Mouse (Mus musculus) adrenal gland, postnatal 14 days (tissue): ENCODE data around the gene Jak3. TPM values are rescaled to one million over a fixed set of nuclear protein-coding genes. Genes with fewer than 3 reads are reported as not detected.
A peak's percentile ranks its signal among the peaks of the same experiment; 100 is the strongest.

Experiments used
- DNase-seq: peaks from one replicate; pipeline ENCODE4 v3.0.0; 2021; ENCODE audit warnings: mixed read lengths
- total RNA-seq: library from RNA; stranded (reverse); gene quantifications from 2 replicates; pipeline ENCODE4 v1.2.3, GENCODE M21; 2021

The Jak3 gene
- total RNA-seq, 1 experiment from 2014 or later, result 17.4 TPM

- peak; percentile 89 for DNase-seq
These were observed 10.6 kb upstream of the Jak3 start for GRCm38 (mm10) chr8:71665331-71666130.

GRCm38 (mm10) chr8:71666855-71667254 is 9.2 kb upstream of the Jak3 start:
- DNase-seq, result no peak

- DNase-seq, result no peak
These were observed 8.8 kb upstream of the Jak3 start for GRCm38 (mm10) chr8:71667256-71667655.

DNA sequence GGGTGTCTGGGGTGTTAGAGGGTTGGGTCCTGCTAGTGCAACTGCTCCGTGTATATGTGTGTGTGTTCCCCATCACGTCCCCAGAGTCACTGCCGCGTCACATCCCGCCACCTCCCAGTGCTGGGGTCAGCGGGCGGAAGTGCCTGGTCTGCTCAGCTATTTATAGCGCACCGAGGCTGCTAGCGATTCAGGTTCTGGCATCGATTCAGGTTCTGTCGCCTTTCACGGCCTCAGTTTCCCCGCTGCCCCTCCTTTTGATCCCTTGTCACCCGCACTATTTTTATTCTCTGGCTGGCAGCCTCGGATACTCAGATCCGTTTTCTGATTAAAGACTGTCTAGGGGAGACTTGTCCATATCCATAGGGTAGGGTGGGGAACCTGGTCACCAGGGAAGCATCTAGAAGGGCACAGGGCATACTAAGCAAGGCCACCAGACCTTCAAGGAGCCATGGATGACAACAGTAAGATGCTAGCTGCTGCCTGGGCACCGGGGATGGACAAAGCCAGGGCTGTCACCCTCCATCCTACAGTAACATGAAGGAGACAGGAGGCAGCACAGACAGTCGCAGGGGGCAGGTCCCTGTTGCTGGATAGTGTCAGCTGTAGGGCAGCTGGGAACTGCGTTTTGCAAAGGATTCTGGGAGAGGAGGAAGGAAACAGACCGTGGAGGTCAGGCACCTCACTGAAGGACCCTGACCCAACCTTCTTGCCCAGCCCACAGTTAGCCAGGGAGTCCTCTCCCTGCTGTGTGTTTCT is 7.7 kb upstream of the Jak3 start:
- DNase-seq, result peak; percentile 70

DNA sequence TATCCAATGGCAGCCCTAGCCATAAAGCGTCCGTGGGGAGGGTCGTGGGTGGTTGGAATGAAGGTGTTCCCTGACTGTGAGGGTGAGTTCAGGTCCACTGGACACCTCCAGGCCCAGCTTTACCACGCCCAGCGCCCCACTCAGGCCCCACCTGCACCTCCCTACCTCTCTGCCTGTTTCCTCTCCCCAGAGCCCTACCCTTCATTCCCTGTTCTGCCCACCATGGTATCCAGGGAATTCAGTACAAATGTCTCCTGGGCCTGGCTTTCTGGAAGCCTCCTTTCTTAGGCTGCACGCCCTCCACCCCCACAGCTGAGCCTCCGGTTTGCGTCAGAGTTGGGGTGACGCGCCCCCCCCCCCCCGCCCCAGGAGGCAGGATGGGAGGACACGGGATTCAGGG is 5.9 kb upstream of the Jak3 start:
- DNase-seq, result no peak

- DNase-seq, result peak; percentile 76
These were observed 5.2 kb upstream of the Jak3 start for GRCm38 (mm10) chr8:71670621-71671548.

GRCm38 (mm10) chr8:71671549-71671965 is 4.5 kb upstream of the Jak3 start, which contains the start of gene Unc13a:
TSS of gene Unc13a (minus strand) at chr8:71671757.
- DNase-seq, result peak; percentile 95

- DNase-seq, result no peak
These were observed 3.8 kb upstream of the Jak3 start for GRCm38 (mm10) chr8:71672168-71672735.

DNA sequence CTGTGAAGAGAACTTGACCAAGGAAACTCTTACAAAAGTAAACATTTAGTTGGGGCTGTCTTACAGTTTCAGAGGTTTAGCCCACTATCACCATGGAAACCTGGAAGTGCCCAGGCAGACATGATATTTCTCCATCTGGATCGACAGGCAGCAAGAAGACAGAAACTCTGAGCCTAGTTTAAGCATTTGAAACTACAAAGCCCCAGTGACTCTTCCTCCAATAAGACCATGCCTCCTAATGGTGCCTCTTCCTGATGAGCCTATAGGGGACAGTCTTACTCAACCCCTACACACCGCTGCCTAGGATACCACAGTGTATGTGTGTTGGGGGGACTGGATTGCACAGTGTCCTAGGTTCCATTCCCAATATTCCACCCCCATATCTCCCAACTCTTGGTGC is 2.0 kb upstream of the Jak3 start:
- DNase-seq, result no peak

DNA sequence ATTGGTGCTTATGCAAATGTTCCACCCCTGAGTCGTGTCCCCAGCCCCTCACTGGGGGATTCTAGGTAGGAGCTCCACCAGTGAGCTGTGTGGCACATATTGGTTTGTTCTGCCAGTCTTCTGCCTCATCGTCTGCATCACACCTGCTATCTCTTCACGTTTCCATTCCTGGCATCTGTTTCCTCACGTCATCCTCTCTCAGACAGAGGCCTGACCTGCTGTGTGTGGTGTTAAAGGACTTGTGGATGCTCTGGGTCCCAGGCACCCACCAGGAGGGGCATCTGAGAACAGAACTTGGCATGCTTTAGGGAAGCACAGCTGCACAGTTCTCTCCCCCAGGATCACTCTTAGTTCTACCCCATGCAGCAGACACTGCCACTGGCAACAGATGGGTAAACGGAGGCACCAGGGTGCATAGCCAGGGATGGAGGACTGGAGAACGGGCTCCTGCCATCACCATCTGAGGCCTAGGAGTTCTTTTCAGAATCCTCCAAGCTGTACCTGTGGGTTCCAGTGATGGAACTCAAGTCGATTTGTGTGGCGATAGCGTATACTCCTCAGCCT is 558 bp upstream of the Jak3 start:
- DNase-seq, result no peak

DNA sequence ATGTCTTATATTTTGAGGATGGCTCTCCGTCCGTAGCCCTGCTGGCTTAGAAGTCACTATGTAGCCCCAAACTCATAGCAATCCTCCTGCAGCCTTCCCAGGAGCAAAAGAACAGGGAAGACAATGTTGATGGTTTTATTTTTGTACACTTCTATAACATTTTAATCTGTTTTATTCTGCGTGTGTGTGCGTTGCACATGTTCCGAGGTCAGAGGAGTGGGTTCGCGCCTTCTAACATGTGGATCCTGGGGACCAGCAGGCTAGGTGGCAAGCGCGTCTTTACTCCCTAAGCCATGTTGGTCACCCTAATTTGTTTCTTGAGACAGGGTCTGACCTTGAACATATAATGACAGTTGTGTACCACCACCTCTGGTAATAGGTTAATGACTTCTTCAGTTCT is 707 bp downstream of the Jak3 start:
- no peak for DNase-seq

- DNase-seq, result peak; percentile 57
These were observed 1.5 kb downstream of the Jak3 start for GRCm38 (mm10) chr8:71677555-71677954.

- DNase-seq, result no peak
These were observed 2.1 kb downstream of the Jak3 start for GRCm38 (mm10) chr8:71678216-71678615.

DNA sequence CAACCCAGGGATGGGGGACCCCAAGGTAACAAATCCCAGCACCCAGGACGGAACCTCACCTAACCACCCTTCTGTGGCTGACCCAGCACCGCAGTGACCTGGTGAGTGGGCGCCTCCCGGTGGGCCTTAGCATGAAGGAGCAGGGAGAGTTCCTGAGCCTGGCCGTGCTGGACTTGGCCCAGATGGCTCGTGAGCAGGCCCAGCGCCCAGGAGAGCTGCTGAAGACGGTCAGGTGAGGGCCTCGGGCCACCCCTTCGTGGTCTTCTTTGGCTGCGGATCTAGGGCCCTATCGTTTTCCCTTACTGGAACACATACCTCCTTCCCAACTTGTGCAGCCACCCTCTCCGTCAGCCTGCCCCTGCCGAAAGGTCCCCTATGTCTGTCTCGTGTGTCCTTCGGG is 3.0 kb downstream of the Jak3 start:
- DNase-seq, result no peak

DNA sequence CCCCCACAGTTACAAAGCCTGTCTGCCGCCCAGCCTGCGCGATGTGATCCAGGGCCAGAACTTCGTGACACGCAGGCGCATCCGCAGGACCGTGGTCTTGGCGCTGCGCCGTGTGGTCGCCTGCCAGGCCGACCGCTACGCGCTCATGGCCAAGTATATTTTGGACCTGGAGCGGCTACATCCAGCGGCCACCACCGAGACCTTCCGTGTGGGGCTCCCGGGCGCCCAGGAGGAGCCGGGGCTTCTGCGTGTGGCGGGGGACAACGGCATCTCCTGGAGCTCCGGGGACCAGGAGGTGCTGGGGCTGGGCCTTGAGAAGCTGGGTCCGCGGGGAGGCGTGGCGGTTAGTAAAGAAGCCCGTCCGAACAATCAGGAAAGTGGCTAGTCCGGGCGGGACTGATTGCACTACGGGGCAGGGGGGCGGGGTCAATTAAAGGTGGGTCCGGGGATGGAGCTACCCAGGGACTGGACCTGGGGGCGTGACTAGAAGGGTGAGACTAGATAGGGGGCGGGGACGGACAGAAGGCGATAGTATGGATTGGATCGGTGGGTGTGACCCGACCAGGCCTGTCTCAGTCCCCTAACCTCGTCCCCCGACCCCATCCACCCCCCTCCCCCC is 3.6 kb downstream of the Jak3 start:
- DNase-seq, result peak; percentile 55

GRCm38 (mm10) chr8:71680471-71680870 is 4.4 kb downstream of the Jak3 start:
- DNase-seq, result peak; percentile 46

DNA sequence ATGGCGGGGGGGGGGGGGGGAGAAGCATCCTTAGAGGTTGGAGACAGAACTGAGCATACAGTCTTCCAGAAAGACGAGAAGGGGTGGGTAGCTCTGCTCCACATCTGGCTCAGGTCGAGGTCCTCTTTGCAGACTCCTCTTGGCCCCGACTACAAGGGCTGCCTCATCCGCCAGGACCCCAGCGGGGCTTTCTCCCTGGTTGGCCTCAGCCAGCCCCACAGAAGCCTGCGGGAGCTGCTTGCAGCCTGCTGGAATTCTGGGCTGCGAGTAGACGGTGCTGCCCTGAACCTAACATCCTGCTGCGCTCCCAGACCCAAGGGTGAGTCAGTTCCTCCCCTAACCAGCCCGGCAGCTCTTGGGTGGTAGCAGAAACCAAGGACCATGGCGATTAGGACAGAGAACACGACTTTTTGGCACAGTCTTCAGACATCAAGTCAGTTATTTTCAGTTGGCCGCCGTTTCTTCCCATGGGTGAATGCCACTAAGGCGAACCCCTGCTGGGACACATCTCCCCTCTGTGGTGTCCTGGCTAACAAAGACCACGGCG is 5.3 kb downstream of the Jak3 start:
- DNase-seq, result no peak

- DNase-seq, result no peak
These were observed 6.7 kb downstream of the Jak3 start for GRCm38 (mm10) chr8:71682832-71683231.

- no peak for DNase-seq
These were observed 8.6 kb downstream of the Jak3 start for GRCm38 (mm10) chr8:71684701-71685100.

GRCm38 (mm10) chr8:71685573-71685972 is 9.5 kb downstream of the Jak3 start:
- no peak for DNase-seq
